Mouse (Mus musculus) hindbrain, embryonic 12.5 days (tissue): Measurements from ENCODE around the gene Svip. TPM values are rescaled to one million over a fixed set of nuclear protein-coding genes. Genes with fewer than 3 reads are reported as not detected.
A peak's percentile ranks its signal among the peaks of the same experiment; 100 is the strongest.

Source experiments
- ATAC-seq: fragments of 200-750 bp; cut with Nextera tagmentation; 2 replicates; pipeline ENCODE4 v1.8.0; 2017; ENCODE audit warnings: moderate TSS enrichment; ENCODE audit not compliant: low FRiP score
- H3K27ac ChIP-seq: fragments of 300-500 bp; sonication (generic); 2 replicates; pipeline ENCODE4 v1.5.1; 2016; ENCODE audit warnings: mild to moderate bottlenecking
- H3K27me3 ChIP-seq: fragments of 300-500 bp; sonication (generic); 2 replicates; pipeline ENCODE4 v1.6.1; 2016; ENCODE audit warnings: mild to moderate bottlenecking
- H3K36me3 ChIP-seq: fragments of 300-500 bp; sonication (generic); 2 replicates; pipeline ENCODE4 v1.6.1; 2016; ENCODE audit warnings: mild to moderate bottlenecking
- H3K4me1 ChIP-seq: fragments of 300-500 bp; sonication (generic); 2 replicates; pipeline ENCODE4 v1.6.1; 2016
- H3K4me2 ChIP-seq: fragments of 300-500 bp; sonication (generic); replicated peaks from 2 replicates; pipeline ENCODE4 v1.6.1; 2016; ENCODE audit warnings: mild to moderate bottlenecking
- H3K4me3 ChIP-seq: fragments of 300-500 bp; sonication (generic); 2 replicates; pipeline ENCODE4 v1.5.1; 2016; ENCODE audit warnings: mild to moderate bottlenecking
- H3K9ac ChIP-seq: fragments of 300-500 bp; sonication (generic); 2 replicates; pipeline ENCODE4 v1.6.1; 2016; ENCODE audit warnings: mild to moderate bottlenecking, moderate library complexity
- H3K9me3 ChIP-seq: fragments of 300-500 bp; sonication (generic); replicated peaks from 2 replicates; pipeline ENCODE4 v1.6.1; 2016; ENCODE audit warnings: mild to moderate bottlenecking
- WGBS: fragments of 180-500 bp; shearing (Covaris S2); methylation state at CpG from one replicate; pipeline ENCODE4 v1.1.7; 2016; 5-methylcytosine and 5-hydroxymethylcytosine counted together
- polyA plus RNA-seq: library from polyadenylated mRNA; unstranded; fragments of >200 nt; fragmentation: Nextera tagmentation; extraction: Ambion mirVana; gene quantifications from 2 replicates; pipeline ENCODE4 v1.2.1, GENCODE M21; 2016

The Svip gene
- polyA plus RNA-seq, 1 experiment from 2014 or later, result 17.2 TPM

DNA sequence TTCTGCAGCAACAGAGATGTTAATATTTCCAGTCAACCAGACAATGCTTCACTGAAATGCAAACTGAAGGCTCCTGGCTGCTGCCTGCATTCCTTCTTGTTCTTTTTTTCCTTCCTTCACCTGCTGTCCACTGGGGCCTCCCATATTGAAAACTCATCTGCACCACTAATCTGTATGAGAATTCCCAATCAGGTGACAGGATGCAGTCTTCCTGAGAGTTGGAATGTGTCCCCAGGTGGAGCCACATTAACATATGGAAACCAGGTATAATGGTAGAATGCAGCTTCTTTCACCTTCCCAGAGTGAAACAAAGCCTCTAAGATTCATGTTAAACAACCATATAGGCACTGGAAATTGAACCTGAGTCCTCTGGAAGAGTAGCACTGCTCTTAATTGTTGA, 48.1 kb downstream of the Svip start:
- Histone ChIP-seq H3K27me3 (no peaks in the 10 kb centered on the region), H3K4me2 (no peak overlapping the region), H3K27ac (no peak overlapping the region; the same call in 1 of the 2 replicates), H3K4me1 (peaks cover 22% of the 10 kb centered on the region), H3K36me3 (0 out of 2 replicates have a peak, but pooled peaks cover 4% of the 10 kb centered on the region), H3K9me3 (no peaks in the 10 kb centered on the region), H3K4me3 (no peak overlapping the region), H3K9ac (no peak overlapping the region)
- ATAC-seq, result no peak

GRCm38 (mm10) chr7:51955424-51956041, 50.3 kb downstream of the Svip start:
- peaks cover 8% of the 10 kb centered on the region; the same call in 1 of the 2 replicates for H3K4me1 ChIP-seq
- no peak overlapping the region for H3K4me3 ChIP-seq
- 0 out of 2 replicates have a peak, but pooled peaks cover 4% of the 10 kb centered on the region for H3K36me3 ChIP-seq
- H3K27me3 ChIP-seq, result no peaks in the 10 kb centered on the region
- peak; percentile 64 for ATAC-seq
- no peak overlapping the region for H3K9ac ChIP-seq
- H3K9me3 ChIP-seq, result no peaks in the 10 kb centered on the region
- no peak overlapping the region for H3K27ac ChIP-seq
- WGBS, result 48% methylated on average over 9 of the region's 9 CpGs
- H3K4me2 ChIP-seq, result no peak overlapping the region

Other genes starting within 250 kb of the Svip start
- gene Gas2, start 144.0 kb downstream of the Svip start, polyA plus RNA-seq, result 53.1 and 54.3 TPM in 2 replicates
- 14.0 and 15.4 TPM in 2 replicates for gene Fancf, start 143.8 kb downstream of the Svip start, polyA plus RNA-seq
- gene 1700015G11Rik, start 9.7 kb upstream of the Svip start, polyA plus RNA-seq, result not detected in 2 replicates